Mouse (Mus musculus) lung, embryonic 14.5 days (tissue): ENCODE results near the gene Cenpn. TPM values are rescaled to one million over a fixed set of nuclear protein-coding genes. Genes with fewer than 3 reads are reported as not detected.

Source experiments
- ATAC-seq: fragments of 200-750 bp; cut with Nextera tagmentation; 2 replicates; pipeline ENCODE4 v1.8.0; 2017; ENCODE audit warnings: mild to moderate bottlenecking, moderate TSS enrichment, moderate library complexity; ENCODE audit not compliant: insufficient read depth
- DNase-seq: peaks from one replicate; pipeline ENCODE4 v3.0.0-alpha.2; 2015
- H3K27ac ChIP-seq: fragments of 300-500 bp; sonication (generic); 2 replicates; pipeline ENCODE4 v1.5.1; 2014; ENCODE audit warnings: low read depth, mild to moderate bottlenecking, moderate library complexity
- H3K27me3 ChIP-seq: fragments of 300-500 bp; sonication (generic); 2 replicates; pipeline ENCODE4 v1.6.1; 2014; ENCODE audit warnings: low read length, control low read depth; ENCODE audit not compliant: insufficient read depth
- H3K36me3 ChIP-seq: fragments of 300-500 bp; sonication (generic); 2 replicates; pipeline ENCODE4 v1.6.1; 2014; ENCODE audit warnings: control low read depth; ENCODE audit not compliant: insufficient read depth
- H3K4me1 ChIP-seq: fragments of 300-500 bp; sonication (generic); 2 replicates; pipeline ENCODE4 v1.6.1; 2014; ENCODE audit warnings: antibody characterized with exemption, control low read depth; ENCODE audit not compliant: insufficient read depth
- H3K4me2 ChIP-seq: fragments of 300-500 bp; sonication (generic); 2 replicates; pipeline ENCODE4 v1.6.1; 2014; ENCODE audit warnings: mild to moderate bottlenecking
- H3K4me3 ChIP-seq: fragments of 300-500 bp; sonication (generic); 2 replicates; pipeline ENCODE4 v1.5.1; 2014; ENCODE audit warnings: low read depth, low read length
- H3K9ac ChIP-seq: fragments of 300-500 bp; sonication (generic); 2 replicates; pipeline ENCODE4 v1.6.1; 2014
- H3K9me3 ChIP-seq: fragments of 300-500 bp; sonication (generic); 2 replicates; pipeline ENCODE4 v1.6.1; 2016; ENCODE audit warnings: low read depth, low read length, control low read depth
- CTCF ChIP-seq: IDR thresholded peaks from 2 replicates; pipeline ENCODE4 v1.5.1; 2016; ENCODE audit warnings: antibody characterized with exemption, low read depth
- WGBS: fragments of 180-500 bp; shearing (Covaris S2); extraction: QIAGEN DNeasy Blood & Tissue Kit; methylation state at CpG from one replicate; pipeline ENCODE4 v1.1.7; 2014; 5-methylcytosine and 5-hydroxymethylcytosine counted together
- polyA plus RNA-seq: library from polyadenylated mRNA; unstranded; fragments of >200 nt; fragmentation: Nextera tagmentation; extraction: Ambion mirVana; gene quantifications from 2 replicates; pipeline ENCODE4 v1.2.1, GENCODE M21; 2014

Gene Cenpn
- polyA plus RNA-seq, 1 experiment from 2014 or later, result 58.9 TPM

GRCm38 (mm10) chr8:116921005-116921336, 559 bp upstream of the Cenpn start:
- peak overlapping the region; percentile 63 for H3K4me2 ChIP-seq
- H3K27ac ChIP-seq, result peak overlapping the region; percentile 84
- DNase-seq, result no peak
- H3K9ac ChIP-seq, result peak overlapping the region; percentile 74
- H3K27me3 ChIP-seq, result no peaks in the 10 kb centered on the region
- peak overlapping the region; percentile 77 for H3K4me3 ChIP-seq
- no peaks in the 10 kb centered on the region for H3K9me3 ChIP-seq
- peak; percentile 59 for ATAC-seq
- WGBS, result under 1% methylated on average over 22 of the region's 22 CpGs
- no peak for TF ChIP-seq CTCF
- no peaks in the 10 kb centered on the region for H3K4me1 ChIP-seq
- H3K36me3 ChIP-seq, result peaks cover 23% of the 10 kb centered on the region

- WGBS, result 29% methylated on average over 17 of the region's 17 CpGs
- ATAC-seq (no peak), DNase-seq (no peak)
- TF ChIP-seq CTCF, result no peak
- Histone ChIP-seq H3K4me2 (peak overlapping the region; percentile 63), H3K9ac (peak overlapping the region; percentile 74), H3K27me3 (no peaks in the 10 kb centered on the region), H3K4me1 (no peaks in the 10 kb centered on the region), H3K9me3 (no peaks in the 10 kb centered on the region), H3K27ac (peak overlapping the region; percentile 84; the same call in 1 of the 2 replicates), H3K4me3 (peak overlapping the region; percentile 77), H3K36me3 (peaks cover 25% of the 10 kb centered on the region)
Observed at GRCm38 (mm10) chr8:116922060-116922757, 679 bp downstream of the Cenpn start.

- H3K9me3 ChIP-seq, result no peaks in the 10 kb centered on the region
- no peaks in the 10 kb centered on the region for H3K27me3 ChIP-seq
- no peak overlapping the region for H3K4me2 ChIP-seq
- ATAC-seq, result no peak
- H3K4me1 ChIP-seq, result no peaks in the 10 kb centered on the region
- peaks cover 37% of the 10 kb centered on the region for H3K36me3 ChIP-seq
- TF ChIP-seq CTCF, result no peak
- no peak overlapping the region for H3K9ac ChIP-seq
- WGBS, result 85% methylated on average over 8 of the region's 8 CpGs
- H3K27ac ChIP-seq, result no peak overlapping the region
- no peak overlapping the region for H3K4me3 ChIP-seq
- no peak for DNase-seq
Observed at GRCm38 (mm10) chr8:116923526-116923925, 2.0 kb downstream of the Cenpn start.

GRCm38 (mm10) chr8:116927880-116928279, 6.3 kb downstream of the Cenpn start:
- TF ChIP-seq CTCF, result peak; percentile 70
- 79% methylated on average over 9 of the region's 9 CpGs for WGBS
- H3K4me2 ChIP-seq, result no peak overlapping the region
- no peak overlapping the region for H3K27ac ChIP-seq
- H3K9ac ChIP-seq, result no peak overlapping the region
- H3K4me1 ChIP-seq, result no peaks in the 10 kb centered on the region
- DNase-seq, result peak; percentile 49
- H3K4me3 ChIP-seq, result no peak overlapping the region
- H3K36me3 ChIP-seq, result peaks cover 72% of the 10 kb centered on the region
- no peaks in the 10 kb centered on the region for H3K27me3 ChIP-seq
- ATAC-seq, result 0 out of 2 replicates have a peak, but pooled peaks have one; percentile 35
- H3K9me3 ChIP-seq, result no peaks in the 10 kb centered on the region

- Histone ChIP-seq H3K9ac (no peak overlapping the region), H3K4me2 (no peak overlapping the region), H3K4me3 (no peak overlapping the region), H3K4me1 (no peaks in the 10 kb centered on the region), H3K27ac (no peak overlapping the region), H3K9me3 (no peaks in the 10 kb centered on the region), H3K27me3 (no peaks in the 10 kb centered on the region), H3K36me3 (peaks cover 79% of the 10 kb centered on the region)
- ATAC-seq (no peak), DNase-seq (no peak)
- WGBS, result 76% methylated on average over 5 of the region's 5 CpGs
- peak; percentile 24; the same call in 1 of the 2 replicates for TF ChIP-seq CTCF
Observed at GRCm38 (mm10) chr8:116928588-116928987, 7.1 kb downstream of the Cenpn start.

- Histone ChIP-seq H3K27ac (no peak overlapping the region), H3K4me2 (no peak overlapping the region), H3K9me3 (no peaks in the 10 kb centered on the region), H3K4me1 (no peaks in the 10 kb centered on the region), H3K27me3 (no peaks in the 10 kb centered on the region), H3K9ac (no peak overlapping the region), H3K36me3 (peaks cover 73% of the 10 kb centered on the region), H3K4me3 (no peak overlapping the region)
- no peak for DNase-seq
- WGBS, result 93% methylated on average over 4 of the region's 4 CpGs
- ATAC-seq, result no peak
- TF ChIP-seq CTCF, result no peak
Observed at GRCm38 (mm10) chr8:116934976-116935375, 13.4 kb downstream of the Cenpn start.

- WGBS, result 85% methylated on average over 6 of the region's 6 CpGs
- Histone ChIP-seq H3K36me3 (peaks cover 74% of the 10 kb centered on the region), H3K27ac (no peak overlapping the region), H3K9ac (no peak overlapping the region), H3K9me3 (no peaks in the 10 kb centered on the region), H3K4me2 (no peak overlapping the region), H3K27me3 (no peaks in the 10 kb centered on the region), H3K4me1 (no peaks in the 10 kb centered on the region), H3K4me3 (no peak overlapping the region)
- DNase-seq (no peak), ATAC-seq (no peak)
- TF ChIP-seq CTCF, result no peak
Observed at GRCm38 (mm10) chr8:116935506-116935905, 14.0 kb downstream of the Cenpn start.
